Mouse (Mus musculus) kidney, adult 8-10 months (tissue): ENCODE results near the gene Sclt1.

Experiments used
- DNase-seq, 2 experiments: peaks; one replicate each; pipeline ENCODE4 v3.0.0; 2022

The Sclt1 gene

DNA sequence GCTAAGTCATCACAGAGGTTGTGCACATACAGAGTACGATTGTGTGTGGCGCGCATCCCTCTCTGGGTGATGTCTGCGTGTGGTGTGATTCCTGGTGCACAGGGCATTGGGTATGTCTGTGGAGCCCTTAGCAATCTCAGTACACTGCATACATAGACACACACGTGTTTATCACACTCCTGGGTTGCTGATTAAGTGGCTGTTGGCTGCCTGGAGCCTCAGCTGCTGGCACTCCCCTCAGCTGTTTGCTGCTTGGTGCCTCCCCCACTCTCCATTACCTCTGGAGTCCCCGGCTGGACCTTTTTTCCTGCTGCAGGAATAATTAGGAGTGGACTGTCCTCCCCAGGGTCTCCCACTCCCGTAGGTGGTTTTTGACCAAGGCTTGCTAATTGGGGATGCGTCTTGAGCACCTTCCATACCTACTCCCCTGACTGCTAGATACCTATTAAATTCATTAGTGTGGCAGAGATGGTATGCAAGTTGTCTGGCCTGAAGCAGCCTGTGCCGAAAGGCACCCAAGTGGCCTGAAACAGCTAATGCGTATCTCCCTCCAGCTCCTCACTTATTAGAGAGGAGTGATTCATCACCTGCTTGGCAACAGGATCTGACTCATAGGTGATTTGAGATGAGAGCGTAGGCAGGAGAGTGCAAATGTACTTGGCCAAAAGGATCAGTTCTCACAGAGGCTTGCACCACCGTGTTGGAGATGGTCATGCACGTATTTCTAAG is 136.5 kb downstream of the Sclt1 start:
- no peak for DNase-seq

DNA sequence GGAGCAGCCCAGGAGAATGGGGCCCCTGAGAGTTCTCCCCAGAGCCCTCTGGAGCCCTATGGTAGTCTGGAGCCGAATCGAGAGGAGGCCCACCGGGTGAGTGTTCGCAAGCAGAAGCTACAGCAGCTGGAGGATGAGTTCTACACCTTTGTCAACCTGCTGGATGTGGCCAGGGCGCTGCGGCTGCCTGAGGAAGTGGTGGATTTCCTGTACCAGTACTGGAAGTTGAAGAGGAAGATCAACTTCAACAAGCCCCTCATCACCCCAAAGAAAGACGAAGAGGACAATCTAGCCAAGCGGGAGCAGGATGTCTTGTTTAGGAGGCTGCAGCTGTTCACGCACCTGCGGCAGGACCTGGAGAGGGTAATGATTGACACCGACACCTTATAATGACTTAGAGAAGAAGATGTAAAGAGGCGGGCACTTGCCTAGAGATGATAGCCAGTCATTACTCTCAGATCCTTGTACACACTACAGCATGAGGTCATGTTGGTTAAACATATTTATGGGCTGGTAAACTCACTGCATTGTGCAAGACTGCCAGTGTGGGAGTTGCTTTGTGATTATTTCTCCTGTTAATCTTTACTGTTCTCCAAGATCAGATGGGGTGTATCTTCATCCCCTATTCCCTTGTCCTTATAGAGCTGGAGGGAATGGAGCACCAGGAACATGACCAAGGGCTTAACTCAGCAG is 137.5 kb downstream of the Sclt1 start:
- DNase-seq, result no peak

DNA sequence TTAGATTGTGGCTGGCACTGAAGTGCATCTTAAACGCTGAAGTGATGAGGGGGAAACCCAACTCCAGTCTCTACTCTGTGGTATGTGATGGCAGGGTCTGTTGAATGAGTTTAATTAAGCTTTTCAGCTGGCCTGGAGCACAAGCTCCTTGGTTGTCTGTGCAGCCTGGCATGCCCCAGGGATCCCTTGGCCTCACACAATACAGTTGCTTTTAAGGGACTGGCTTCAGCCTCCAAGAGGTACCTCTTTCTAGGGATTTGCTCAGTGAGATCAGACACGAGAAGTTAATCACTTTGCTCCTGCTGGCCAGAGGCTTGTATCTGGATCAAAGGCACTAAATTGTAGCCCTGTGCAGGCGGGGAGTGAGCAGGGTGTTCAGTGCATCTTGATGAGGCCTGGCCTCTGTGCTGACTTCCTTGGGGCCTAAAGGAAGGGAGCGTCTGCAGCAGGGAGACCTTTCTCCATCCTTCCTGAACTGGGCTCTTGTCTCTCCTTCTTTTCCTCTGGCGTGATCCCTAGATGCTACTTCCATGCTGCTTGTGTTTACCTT is 138.8 kb downstream of the Sclt1 start:
- DNase-seq, result peak in 1 of 2 experiments; percentile 0

DNA sequence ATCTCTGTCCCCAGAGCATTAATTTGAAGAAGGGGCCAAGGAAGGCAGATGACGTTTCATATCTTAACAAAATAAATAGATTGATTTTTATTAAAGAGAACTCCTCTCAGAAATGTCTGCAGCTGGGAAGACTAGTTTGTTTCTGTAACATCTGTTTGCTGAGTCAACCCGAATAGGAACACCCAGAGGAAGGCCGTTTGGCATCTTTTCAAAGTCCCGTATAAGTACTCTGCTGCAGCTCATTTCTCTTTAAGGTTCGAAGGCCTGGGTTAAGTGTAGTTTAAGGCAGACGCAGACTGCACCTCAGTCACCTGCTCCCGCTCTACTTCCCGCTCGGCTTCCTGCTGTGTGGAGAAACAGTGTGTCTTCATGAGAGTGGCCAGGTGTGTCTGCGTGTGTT is 139.4 kb downstream of the Sclt1 start:
- DNase-seq, result no peak

DNA sequence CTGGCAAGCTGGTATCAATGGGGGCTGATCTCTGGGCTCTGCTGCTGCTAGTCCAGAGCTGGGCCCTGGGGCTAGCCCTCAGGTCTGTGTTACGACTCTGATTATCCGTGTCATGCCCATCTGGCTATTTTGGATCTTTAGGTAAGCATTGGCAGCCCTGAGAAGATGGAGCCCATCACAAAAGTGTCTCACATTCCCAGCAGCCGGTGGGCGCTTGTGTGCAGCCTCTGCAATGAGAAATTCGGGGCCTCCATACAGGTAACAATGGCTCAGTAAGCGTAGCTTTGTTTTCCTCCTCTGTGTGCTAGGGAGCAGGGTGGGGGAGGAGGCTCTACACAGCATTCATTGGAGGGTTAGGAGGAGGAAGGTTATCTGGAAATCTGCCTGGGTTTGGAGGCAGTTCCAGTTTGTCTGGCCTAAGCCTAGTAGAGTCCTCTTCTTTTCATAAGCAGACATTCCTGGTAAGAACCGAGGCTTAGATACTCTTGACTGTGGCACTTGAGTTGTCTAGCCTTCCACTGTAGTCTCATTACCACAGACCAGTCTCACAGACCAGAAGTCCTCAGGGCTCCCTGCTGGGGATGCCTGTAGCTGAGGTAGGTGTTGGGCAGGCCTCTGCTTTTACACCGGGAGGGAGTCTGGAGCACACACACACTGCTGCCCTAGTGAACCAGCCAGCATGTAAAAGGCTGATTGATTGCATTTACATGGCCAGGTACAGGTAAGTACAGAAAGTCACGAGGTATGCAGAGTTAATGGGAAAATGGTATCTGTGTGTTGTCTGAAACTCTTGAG is 140.9 kb downstream of the Sclt1 start:
- no peak for DNase-seq

DNA sequence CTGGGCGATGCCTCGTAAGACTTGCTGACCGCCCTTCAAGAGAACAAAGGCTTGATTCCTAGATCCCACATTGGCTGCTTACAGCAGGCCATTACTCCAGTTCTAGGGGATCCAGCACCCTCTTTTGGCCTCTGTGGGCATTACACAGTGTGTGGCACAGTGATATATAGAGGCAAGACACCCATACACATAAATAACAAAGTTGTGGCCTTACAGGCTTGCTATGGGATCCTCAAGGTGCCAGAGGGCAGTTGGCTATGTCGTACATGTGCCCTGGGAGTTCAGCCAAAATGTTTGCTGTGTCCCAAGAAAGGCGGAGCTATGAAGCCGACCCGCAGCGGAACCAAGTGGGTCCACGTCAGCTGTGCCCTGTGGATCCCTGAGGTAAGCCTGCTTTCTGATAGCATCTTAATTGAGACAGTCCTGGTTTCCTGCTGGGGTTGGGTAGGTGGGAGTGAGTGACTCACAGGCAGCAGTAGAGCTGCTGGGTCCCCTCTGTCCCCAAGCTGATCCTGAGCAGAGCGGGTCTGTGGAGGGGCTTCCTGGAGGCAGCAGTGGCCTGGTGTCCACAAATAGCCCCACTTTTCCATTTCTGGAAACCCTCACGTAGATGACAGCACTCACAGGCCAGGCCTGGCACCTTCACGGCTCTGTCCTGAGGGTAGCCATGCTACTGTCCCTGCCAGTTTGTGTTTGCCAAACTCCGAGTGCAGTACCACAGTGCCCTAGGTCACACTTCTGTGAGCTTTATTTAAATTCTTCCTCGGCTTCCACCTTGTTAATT is 142.3 kb downstream of the Sclt1 start:
- peak; percentile 59 to 84 for DNase-seq

DNA sequence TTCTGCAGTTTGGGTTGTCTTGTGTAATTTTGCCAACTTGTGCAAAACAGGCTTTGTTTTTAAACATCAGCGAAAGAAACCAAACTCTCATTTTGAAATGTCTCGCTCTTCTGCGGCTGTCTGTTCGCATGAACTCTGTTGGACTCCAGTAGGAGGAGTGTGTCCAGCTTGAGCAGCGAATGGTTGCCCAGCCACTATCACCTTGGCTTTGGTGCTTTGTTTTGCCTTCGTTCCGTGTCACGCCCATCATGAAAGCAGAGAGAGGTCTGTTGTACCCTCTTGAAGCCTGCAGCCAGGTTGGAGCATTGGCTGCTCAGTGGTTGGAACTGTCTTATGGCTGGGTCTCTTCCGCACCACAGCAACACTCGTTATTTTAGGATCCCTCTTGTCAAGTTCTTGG is 143.1 kb downstream of the Sclt1 start:
- DNase-seq, result no peak

DNA sequence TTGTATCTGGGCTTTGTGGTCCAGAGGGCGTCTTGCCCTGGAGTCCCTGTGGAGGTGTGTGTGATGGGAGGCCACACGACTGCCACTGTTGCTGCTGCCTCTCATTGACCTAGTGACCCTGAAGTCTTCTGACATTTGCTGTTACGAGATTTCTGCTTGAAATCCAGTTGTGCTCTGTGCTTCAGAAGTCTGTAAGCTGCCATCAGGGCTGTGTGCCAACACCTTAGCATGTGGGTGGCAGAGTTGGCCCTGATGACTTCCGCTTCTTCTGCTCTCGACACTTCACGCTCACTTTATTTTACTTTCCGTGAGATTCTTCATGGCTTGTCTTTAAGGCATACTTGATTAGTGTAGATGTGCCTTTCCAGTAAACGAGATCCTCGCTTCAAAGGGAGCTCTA is 143.9 kb downstream of the Sclt1 start:
- no peak for DNase-seq

DNA sequence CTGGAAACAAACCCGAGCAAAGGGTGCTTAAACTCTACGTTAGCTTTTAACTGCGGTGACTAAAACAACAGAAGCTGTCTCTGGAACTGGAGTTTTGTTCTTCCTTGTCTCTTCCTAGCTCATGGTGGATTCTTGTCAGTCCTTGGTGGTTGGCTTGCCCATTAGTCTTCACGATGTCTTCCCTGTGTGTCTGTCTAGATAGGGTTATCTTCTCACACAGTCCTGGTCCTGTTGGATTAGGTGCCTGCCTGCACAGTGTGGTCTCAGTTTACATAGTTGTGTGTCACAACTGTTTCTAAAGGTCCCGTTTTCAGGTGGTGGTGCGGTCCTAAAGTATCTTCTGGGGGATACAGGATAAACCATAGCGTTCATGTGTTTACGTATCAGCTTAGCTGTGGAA is 145.3 kb downstream of the Sclt1 start:
- no peak for DNase-seq

DNA sequence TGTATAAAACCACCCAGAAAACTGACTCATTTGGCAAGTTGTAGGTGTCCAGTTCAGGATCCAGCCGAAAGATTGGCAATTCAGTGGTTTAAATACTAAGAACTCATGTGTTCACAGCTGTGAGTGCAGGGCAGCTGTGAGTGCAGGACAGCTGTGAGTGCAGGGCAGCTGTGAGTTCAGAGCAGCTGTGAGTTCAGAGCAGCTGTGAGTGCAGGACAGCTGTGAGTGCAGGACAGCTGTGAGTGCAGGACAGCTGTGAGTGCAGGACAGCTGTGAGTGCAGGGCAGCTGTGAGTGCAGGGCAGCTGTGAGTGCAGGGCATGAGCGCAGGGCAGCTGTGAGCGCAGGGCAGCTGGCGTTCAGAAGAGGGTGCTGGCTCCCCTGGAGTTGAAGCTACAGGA is 147.3 kb downstream of the Sclt1 start:
- no peak for DNase-seq

DNA sequence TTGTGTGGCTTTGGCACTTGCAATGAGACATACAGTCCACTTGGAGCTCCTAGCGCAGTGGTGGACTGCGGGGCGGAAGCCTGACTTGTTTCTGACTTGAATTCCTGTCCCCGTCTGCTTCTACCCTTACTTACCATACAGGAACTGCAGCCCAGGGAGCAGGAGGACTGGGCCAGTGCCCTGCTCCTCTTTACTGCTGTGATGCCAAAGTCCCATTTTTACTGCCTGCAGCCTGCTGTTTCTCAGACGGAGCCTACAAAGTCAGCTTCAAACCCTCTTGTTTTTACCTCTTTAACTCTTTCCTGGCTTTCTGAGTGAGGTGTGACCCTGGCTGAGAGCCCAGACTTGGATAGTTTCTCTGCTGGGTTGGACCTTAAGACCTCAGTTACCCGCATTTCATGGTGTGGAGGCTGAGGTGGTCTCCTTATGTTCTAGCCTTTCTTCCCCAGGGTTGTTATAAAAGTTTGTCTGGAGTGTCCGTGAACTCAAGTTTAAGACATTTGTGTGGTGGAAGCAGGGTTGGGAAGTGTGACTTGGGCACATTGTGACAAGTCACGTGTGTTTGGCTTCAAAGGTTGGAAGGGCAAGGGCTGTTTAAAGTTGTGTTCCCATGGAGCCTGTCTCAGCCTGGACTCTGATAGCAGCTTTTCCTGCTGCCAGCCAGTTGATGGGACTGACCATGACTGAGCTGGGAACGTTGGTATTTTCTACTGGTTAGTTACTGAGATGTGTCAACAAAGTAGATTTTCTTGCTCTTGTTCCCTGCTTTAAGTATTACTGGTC is 148.0 kb downstream of the Sclt1 start:
- peak; percentile 68 to 77 for DNase-seq

DNA sequence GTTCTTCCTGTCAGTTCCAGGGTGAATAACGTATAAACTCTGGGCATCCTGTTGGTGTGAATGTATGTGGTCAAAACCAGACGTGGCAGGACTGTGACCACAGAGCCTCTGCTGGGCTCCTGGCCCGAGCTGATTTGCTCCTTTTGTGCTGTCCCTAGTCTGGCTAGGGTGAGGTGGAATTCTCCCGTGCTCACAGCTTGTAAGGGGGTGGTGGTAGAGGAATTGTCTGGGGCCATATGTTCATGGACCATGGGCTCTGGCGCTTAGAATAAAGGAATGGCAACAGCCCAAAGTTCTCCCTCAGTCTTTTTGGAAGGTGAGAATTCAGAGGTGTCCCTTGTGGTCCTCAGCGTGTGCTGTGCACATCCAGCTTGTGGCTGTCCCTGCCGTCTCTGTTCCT is 149.5 kb downstream of the Sclt1 start:
- DNase-seq, result no peak

DNA sequence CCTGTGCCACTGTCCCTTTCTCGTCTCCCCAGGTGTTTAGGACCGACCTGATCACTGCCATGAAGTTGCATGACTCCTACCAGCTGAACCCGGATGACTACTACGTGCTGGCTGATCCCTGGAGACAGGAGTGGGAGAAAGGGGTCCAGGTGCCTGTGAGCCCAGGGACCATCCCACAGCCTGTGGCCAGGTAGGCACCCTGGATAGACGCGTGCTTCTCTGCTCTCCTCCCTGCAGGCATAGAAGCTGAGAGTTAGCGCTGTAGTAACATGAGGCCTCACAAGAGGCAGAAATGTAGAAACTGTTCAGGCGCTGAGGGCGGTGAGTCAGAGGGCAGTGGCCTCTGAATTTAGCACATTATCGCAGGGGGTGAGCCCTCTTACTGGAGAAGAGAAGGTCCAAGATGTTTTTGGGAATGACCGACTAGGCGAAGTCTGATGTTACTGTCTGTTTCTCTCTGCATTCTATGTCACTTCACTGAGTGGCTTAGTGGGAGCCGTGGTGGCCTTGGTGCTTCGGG is 150.6 kb downstream of the Sclt1 start:
- DNase-seq, result no peak

DNA sequence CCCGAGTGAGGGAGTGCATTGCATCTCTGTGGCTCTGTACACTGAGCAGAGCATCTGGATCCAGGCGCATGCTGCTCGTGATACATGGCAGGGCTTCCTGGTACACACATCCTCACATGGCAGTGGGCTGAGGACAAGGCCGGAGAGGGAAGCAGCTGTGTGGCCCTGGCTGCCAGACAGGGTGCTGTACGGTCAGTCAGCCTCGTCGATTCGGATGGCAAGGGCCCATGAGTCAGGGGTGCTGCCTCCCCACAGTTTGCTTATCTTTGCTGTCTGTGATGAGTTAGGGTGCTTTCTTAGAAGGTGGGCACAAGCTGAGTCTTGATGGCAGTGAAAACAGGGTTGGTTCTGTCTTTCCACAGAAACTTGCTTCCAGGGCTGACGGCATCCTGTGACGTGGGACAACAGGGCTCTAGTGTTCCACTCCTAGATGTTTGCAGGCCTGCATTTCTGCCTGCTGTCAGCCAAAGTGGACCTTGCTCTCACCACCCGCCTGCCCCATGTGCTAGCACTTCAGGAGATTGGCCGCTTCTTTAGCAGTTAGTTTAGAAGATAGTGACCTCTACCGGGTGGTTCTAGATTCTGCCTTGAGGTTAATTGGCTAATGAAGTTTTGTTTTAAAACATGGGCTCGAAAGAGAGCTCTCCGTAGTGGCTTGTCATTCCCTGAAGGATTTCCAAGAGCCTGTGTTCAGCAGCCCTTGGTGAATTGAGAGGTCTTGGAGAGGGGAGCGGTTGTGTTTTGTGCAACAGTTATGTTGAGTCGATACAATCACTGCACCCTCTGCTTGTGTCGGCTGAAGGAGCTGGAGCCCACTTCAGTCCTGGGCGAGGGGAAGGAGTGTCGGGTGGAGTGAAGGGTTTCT is 151.4 kb downstream of the Sclt1 start:
- DNase-seq, result peak; percentile 79 to 84

DNA sequence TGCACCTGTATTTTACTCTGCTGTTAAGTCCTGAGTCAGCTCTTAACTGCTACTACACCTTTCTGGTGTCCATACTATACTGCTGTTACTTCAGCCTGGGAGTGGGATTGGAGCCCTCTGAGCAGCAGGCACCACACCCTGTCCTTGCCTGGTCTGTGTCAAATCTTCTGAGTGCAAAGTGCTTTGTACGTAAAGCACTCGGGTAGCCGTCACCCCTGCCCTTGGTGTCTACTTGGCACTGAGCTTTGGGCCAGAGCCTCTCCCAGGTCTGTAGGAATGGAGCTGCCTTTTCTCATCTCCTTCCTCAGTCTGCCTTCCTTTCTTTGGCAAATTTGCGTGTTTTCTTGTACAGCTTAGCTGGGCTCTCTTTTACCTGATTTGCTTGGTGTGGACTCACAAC is 152.3 kb downstream of the Sclt1 start:
- DNase-seq, result no peak

DNA sequence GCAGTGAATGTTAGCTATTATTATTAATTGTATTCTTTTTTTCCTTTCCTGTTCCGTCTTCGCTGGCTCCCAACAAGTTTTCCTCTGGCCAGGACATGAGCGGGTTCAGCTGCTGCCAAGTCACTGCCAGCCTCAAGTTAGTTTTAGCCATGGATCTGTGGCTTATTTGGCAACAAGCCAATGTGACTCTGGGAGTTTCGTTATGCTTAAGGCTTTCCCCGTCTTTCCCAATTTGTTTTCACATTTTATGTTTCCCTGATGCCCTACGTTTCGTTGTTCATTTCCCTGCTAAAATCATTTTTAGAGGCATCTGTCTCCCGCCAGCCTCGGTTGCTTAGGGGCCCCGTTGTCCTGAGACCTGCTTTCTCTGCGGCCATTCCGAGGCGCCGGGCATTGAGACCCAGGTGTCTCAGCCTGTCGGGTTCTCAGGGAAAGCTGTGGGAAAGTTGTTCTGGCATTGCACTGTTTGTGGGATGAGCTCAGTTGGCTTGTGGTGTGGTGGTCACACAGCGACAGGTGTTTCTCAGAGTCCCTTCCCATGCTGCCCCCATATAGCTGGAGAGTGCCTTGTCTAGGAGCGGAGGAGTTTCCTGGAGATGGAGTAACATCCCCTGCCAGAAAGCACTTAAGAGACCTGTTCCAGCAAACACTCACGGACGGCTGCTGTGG is 152.9 kb downstream of the Sclt1 start:
- no peak for DNase-seq

DNA sequence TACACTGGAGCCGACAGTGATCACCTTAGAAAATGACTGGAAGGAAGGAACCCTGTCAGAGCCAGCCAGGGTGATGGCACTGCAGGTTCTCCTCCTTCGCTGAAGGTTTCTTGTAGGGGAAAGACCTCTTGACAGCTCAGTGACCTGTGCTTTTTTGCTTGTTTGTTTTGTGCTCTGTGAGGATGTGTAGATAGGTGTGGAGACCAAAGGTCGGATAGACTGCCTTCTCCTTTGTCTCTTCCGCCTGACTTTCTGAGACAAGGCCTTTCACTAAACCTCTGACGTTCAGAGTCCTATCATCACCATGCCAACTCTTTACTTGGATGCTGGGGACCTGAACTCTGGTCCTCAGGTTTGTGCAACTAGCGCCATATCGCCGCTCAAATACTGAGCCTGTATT is 153.8 kb downstream of the Sclt1 start:
- no peak for DNase-seq

DNA sequence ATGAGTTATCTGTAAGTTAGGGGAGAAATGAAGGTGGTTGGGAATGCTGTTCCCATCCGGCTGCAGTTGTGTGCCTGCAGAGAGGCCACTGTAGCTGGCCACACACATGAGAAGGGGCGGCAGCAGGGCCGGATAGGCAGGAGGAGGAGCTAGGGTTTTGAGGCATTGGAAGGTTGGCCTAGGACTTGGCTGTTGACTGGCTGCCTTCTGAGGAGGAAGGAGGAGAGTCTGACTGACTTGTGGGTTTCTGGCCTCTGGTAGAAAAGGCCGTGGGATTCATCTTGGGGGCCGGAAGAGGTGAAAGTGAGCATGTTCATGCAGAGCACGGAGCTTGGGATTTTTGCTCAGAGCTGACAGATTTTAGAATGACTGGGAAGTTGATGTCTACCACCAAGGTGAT is 154.7 kb downstream of the Sclt1 start:
- DNase-seq, result peak in 1 of 2 experiments; percentile 59

DNA sequence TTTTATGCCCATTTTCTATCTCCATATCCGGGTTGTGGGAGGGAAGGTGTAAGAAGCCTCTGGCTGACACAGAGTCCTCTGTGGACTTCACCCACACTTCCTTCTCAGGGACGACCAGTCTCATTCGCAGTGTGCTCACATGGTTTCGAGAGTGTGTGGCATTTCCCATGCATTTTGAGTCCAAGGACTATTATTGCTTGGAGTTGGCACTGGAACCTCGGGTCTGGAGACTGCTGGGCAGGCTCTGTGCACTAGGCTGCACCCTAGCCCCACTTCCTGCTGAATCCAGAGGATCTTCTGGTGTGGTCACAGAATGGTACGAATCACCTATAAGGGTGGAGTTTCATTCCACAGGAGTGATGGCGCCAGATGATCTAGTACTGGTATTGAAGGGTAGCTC is 155.4 kb downstream of the Sclt1 start:
- peak in 1 of 2 experiments; percentile 42 for DNase-seq

DNA sequence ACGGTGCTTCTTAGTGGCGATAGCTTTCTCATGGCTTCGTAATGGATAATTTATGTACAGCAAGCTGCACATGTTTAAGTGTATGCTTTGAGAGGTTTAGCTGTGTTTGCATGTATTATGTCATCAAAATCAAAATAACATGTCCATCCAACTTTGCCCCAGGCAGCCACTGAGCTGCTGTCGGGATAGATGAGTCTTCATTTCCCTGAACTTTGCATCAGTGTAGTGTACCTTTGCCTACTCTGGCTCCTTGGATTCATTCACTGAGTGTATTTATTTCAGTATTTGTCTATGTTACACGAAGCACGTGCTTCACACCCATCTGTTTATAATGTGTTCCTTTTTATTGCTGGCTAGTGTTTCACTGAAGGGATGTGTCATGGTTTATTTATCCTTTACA is 156.0 kb downstream of the Sclt1 start:
- no peak for DNase-seq
